Mouse (Mus musculus): ENCODE data around the gene Plet1. TPM values are rescaled to one million over a fixed set of nuclear protein-coding genes. Genes with fewer than 3 reads are reported as not detected.

The Plet1 gene
- polyA plus RNA-seq, 1 experiment from 2014 or later, result not detected

- Histone ChIP-seq H3K36me3 (ENCODE audit: inconsistent target) (no peaks in the 10 kb centered on the region), H3K27ac (peak overlapping the region; percentile 79), H3K4me3 (ENCODE audit: inconsistent target) (peak overlapping the region; percentile 17; the same call in 1 of the 2 replicates), H3K79me2 (ENCODE audit: inconsistent target) (no peaks in the 10 kb centered on the region)
- 68% methylated on average over 3 of the region's 3 CpGs for WGBS (ENCODE audit: missing documents)
Observed at GRCm38 (mm10) chr9:50533791-50534190, 39.5 kb downstream of the Plet1 start.

- Histone ChIP-seq H3K36me3 (ENCODE audit: inconsistent target) (no peaks in the 10 kb centered on the region), H3K27ac (no peak overlapping the region)
- 42% methylated on average over 5 of the region's 5 CpGs for WGBS (ENCODE audit: missing documents)
Observed at GRCm38 (mm10) chr9:50535930-50536329, 41.6 kb downstream of the Plet1 start.

GRCm38 (mm10) chr9:50536603-50537135 lies 42.3 kb downstream of the Plet1 start:
- no peaks in the 10 kb centered on the region for H3K79me2 ChIP-seq (ENCODE audit: inconsistent target)
- no peak overlapping the region for H3K27ac ChIP-seq
- WGBS (ENCODE audit: missing documents), result 83% methylated on average over 7 of the region's 7 CpGs
- no peaks in the 10 kb centered on the region for H3K36me3 ChIP-seq (ENCODE audit: inconsistent target)
- no peak overlapping the region for H3K4me3 ChIP-seq (ENCODE audit: inconsistent target)

More at GRCm38 (mm10) chr9:50535930-50536329, 41.6 kb downstream of the Plet1 start:
- Histone ChIP-seq H3K4me3 (ENCODE audit: inconsistent target) (no peak overlapping the region), H3K79me2 (ENCODE audit: inconsistent target) (no peaks in the 10 kb centered on the region)

- 22% methylated on average over 4 of the region's 4 CpGs for WGBS (ENCODE audit: missing documents)
- no peak overlapping the region for H3K27ac ChIP-seq
- no peaks in the 10 kb centered on the region for H3K36me3 ChIP-seq (ENCODE audit: inconsistent target)
- H3K79me2 ChIP-seq (ENCODE audit: inconsistent target), result no peaks in the 10 kb centered on the region
- no peak overlapping the region for H3K4me3 ChIP-seq (ENCODE audit: inconsistent target)
Observed at GRCm38 (mm10) chr9:50537295-50537694, 43.0 kb downstream of the Plet1 start.

GRCm38 (mm10) chr9:50540170-50540569 lies 45.8 kb downstream of the Plet1 start:
- peak overlapping the region; percentile 65 for H3K27ac ChIP-seq
- H3K4me3 ChIP-seq (ENCODE audit: inconsistent target), result no peak overlapping the region
- no peaks in the 10 kb centered on the region; the same call in 1 of the 2 replicates for H3K36me3 ChIP-seq (ENCODE audit: inconsistent target)
- 6% methylated on average over 7 of the region's 7 CpGs for WGBS (ENCODE audit: missing documents)
- no peaks in the 10 kb centered on the region for H3K79me2 ChIP-seq (ENCODE audit: inconsistent target)

GRCm38 (mm10) chr9:50542401-50542800 lies 48.1 kb downstream of the Plet1 start:
- Histone ChIP-seq H3K27ac (no peak overlapping the region), H3K36me3 (ENCODE audit: inconsistent target) (no peaks in the 10 kb centered on the region; the same call in 1 of the 2 replicates), H3K79me2 (ENCODE audit: inconsistent target) (no peaks in the 10 kb centered on the region), H3K4me3 (ENCODE audit: inconsistent target) (no peak overlapping the region)
- 90% methylated on average over 9 of the region's 9 CpGs for WGBS (ENCODE audit: missing documents)

GRCm38 (mm10) chr9:50547859-50548478 lies 53.6 kb downstream of the Plet1 start:
- H3K27ac ChIP-seq, result no peak overlapping the region
- H3K79me2 ChIP-seq (ENCODE audit: inconsistent target), result no peaks in the 10 kb centered on the region
- 23% methylated on average over 5 of the region's 5 CpGs for WGBS (ENCODE audit: missing documents)
- H3K36me3 ChIP-seq (ENCODE audit: inconsistent target), result no peaks in the 10 kb centered on the region; the same call in 1 of the 2 replicates
- H3K4me3 ChIP-seq (ENCODE audit: inconsistent target), result no peak overlapping the region

GRCm38 (mm10) chr9:50548936-50549335 lies 54.6 kb downstream of the Plet1 start:
- Histone ChIP-seq H3K27ac (no peak overlapping the region), H3K36me3 (ENCODE audit: inconsistent target) (no peaks in the 10 kb centered on the region; the same call in 1 of the 2 replicates), H3K79me2 (ENCODE audit: inconsistent target) (no peaks in the 10 kb centered on the region), H3K4me3 (ENCODE audit: inconsistent target) (no peak overlapping the region)
- WGBS (ENCODE audit: missing documents), result 92% methylated on average over 4 of the region's 4 CpGs

- no peak overlapping the region for H3K4me3 ChIP-seq (ENCODE audit: inconsistent target)
- peaks cover 10% of the 10 kb centered on the region; the same call in 1 of the 2 replicates for H3K79me2 ChIP-seq (ENCODE audit: inconsistent target)
- WGBS (ENCODE audit: missing documents), result 42% methylated on average over 5 of the region's 5 CpGs
- H3K36me3 ChIP-seq (ENCODE audit: inconsistent target), result no peaks in the 10 kb centered on the region
- peak overlapping the region; percentile 83 for H3K27ac ChIP-seq
Observed at GRCm38 (mm10) chr9:50552206-50552605, 57.9 kb downstream of the Plet1 start.

GRCm38 (mm10) chr9:50553547-50553946 lies 59.2 kb downstream of the Plet1 start:
- 0% methylated on average over 2 of the region's 2 CpGs for WGBS (ENCODE audit: missing documents)
- peak overlapping the region; percentile 83 for H3K27ac ChIP-seq

GRCm38 (mm10) chr9:50554241-50555093 lies 60.1 kb downstream of the Plet1 start, which contains the start of gene Il18:
Gene Il18 (plus strand): TSS chr9:50554827.
- Histone ChIP-seq H3K79me2 (ENCODE audit: inconsistent target) (peaks cover 10% of the 10 kb centered on the region; the same call in 1 of the 2 replicates), H3K4me3 (ENCODE audit: inconsistent target) (peak within 1 kb of the TSS; percentile 39), H3K36me3 (ENCODE audit: inconsistent target) (no peaks in the 10 kb centered on the region), H3K27ac (peak within 1 kb of the TSS; percentile 83)
- WGBS (ENCODE audit: missing documents), result 23% methylated on average over 12 of the region's 12 CpGs

More at GRCm38 (mm10) chr9:50553547-50553946, 59.2 kb downstream of the Plet1 start:
- H3K4me3 ChIP-seq (ENCODE audit: inconsistent target), result peak overlapping the region; percentile 7; the same call in 1 of the 2 replicates
- H3K79me2 ChIP-seq (ENCODE audit: inconsistent target), result peaks cover 10% of the 10 kb centered on the region; the same call in 1 of the 2 replicates
- H3K36me3 ChIP-seq (ENCODE audit: inconsistent target), result no peaks in the 10 kb centered on the region

GRCm38 (mm10) chr9:50555094-50555446 lies 60.7 kb downstream of the Plet1 start, which contains the start of gene Bco2:
Gene Bco2 (minus strand): TSS chr9:50555181.
- peak within 1 kb of the TSS; percentile 83 for H3K27ac ChIP-seq
- H3K36me3 ChIP-seq (ENCODE audit: inconsistent target), result no peaks in the 10 kb centered on the region
- peaks cover 10% of the 10 kb centered on the region; the same call in 1 of the 2 replicates for H3K79me2 ChIP-seq (ENCODE audit: inconsistent target)
- WGBS (ENCODE audit: missing documents), result 50% methylated on average over 2 of the region's 2 CpGs
- peak within 1 kb of the TSS; percentile 39 for H3K4me3 ChIP-seq (ENCODE audit: inconsistent target)

All from macrophage (primary cell).